Comparison of ENCODE assay signal across 29 mouse cellular contexts in the genomic region with DNA sequence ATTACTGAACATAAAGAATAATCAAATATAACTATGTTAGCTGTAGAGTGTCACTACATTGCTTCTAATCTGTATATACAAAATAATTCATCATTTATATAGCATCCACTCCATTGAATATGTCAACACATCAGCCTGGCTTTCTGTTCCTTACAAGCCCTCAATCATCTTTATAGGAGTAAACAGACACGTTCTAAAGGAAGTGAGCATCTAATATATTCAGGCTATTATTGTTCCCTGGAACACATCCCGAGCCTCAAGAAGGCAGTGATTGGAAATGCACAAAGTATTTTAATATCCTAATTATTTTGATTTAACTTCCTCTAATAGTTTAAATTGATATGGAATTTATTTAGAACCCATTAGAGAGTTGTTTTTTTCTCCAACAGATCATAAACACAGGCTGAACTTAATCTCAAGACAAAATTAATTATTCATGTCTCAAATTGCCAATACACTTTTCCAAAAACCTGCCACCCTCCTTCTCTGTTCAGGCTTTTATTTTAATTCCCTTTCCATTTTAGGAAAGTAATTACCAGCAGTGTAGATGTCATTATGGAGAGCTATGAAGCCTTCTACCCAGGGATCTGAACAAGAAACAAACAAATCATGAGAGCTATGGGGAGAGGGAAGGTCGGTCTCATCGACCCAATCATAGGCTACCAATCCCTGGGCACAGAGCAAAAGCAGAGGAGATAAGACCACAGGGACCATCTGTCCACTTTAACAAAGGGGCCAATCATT.
DNase-seq lines count a peak whose midpoint lies in the region; ATAC-seq and TF ChIP-seq lines count a peak whose summit lies in the region.
"Had no signal": no experiment of that assay in that cellular context is flagged by ENCODE, and none has a peak within 500 bp of the region (broad histone marks: within the 10 kb centered on the region; RNA-seq: fewer than 3 reads in every experiment).

No protein-coding gene starts in this region.

- no peak overlapping the region for H3K4me3 ChIP-seq in forebrain, embryonic 13.5 days
- no peak overlapping the region for H3K4me3 ChIP-seq in forebrain, embryonic 10.5 days
- no peak overlapping the region for H3K4me3 ChIP-seq in forebrain, embryonic 16.5 days (replicated peaks; ENCODE audit: low read length)
- H3K4me3 ChIP-seq in forebrain, postnatal 0 days (ENCODE audit: low read depth, low read length) = no peak overlapping the region
- no peak overlapping the region for H3K4me3 ChIP-seq in neural tube, embryonic 13.5 days
- no peak overlapping the region for H3K4me3 ChIP-seq in neural tube, embryonic 15.5 days (replicated peaks)
- H3K4me3 ChIP-seq: embryonic facial prominence, embryonic 12.5 days; embryonic facial prominence, embryonic 15.5 days; heart, adult 2 months; heart, embryonic 10.5 days; heart, embryonic 13.5 days had no signal

- ATAC-seq in forebrain, embryonic 13.5 days = peak; percentile 84
- ATAC-seq in forebrain, embryonic 16.5 days = peak; percentile 87
- no peak for ATAC-seq in forebrain, postnatal 0 days
- peak; percentile 61 for ATAC-seq in neural tube, embryonic 13.5 days (ENCODE audit: low read depth)
- ATAC-seq in neural tube, embryonic 15.5 days (ENCODE audit: low FRiP score) = no peak
- ATAC-seq: hindbrain, postnatal 0 days; inflammation-experienced regulatory T-cells, adult 6 months; intestine, embryonic 16.5 days; Patski had no signal

- 62% methylated on average over 4 of the region's 4 CpGs for WGBS in forebrain, embryonic 13.5 days
- 82% methylated on average over 4 of the region's 4 CpGs for WGBS in forebrain, embryonic 10.5 days
- 39% methylated on average over 4 of the region's 4 CpGs for WGBS in forebrain, embryonic 16.5 days
- 29% methylated on average over 4 of the region's 4 CpGs for WGBS in forebrain, postnatal 0 days
- WGBS in neural tube, embryonic 13.5 days = 41% methylated on average over 4 of the region's 4 CpGs
- 28% methylated on average over 4 of the region's 4 CpGs for WGBS in neural tube, embryonic 15.5 days

- no peak overlapping the region for H3K9ac ChIP-seq in forebrain, embryonic 13.5 days
- H3K9ac ChIP-seq in forebrain, embryonic 16.5 days (replicated peaks; ENCODE audit: low read depth, low read length) = no peak overlapping the region
- H3K9ac ChIP-seq in forebrain, postnatal 0 days = no peak overlapping the region
- no peak overlapping the region for H3K9ac ChIP-seq in neural tube, embryonic 13.5 days
- no peak overlapping the region for H3K9ac ChIP-seq in neural tube, embryonic 15.5 days (replicated peaks)
- H3K9ac ChIP-seq: embryonic facial prominence, embryonic 12.5 days; embryonic facial prominence, embryonic 15.5 days; heart, embryonic 13.5 days; hindbrain, embryonic 14.5 days had no signal

- no peak for TF ChIP-seq CTCF in forebrain, postnatal 0 days (IDR thresholded peaks at IDR 0.05; ENCODE audit: low read depth)

- H3K4me1 ChIP-seq in forebrain, embryonic 13.5 days = no peaks in the 10 kb centered on the region
- H3K4me1 ChIP-seq in forebrain, embryonic 10.5 days = no peaks in the 10 kb centered on the region
- peaks cover 4% of the 10 kb centered on the region for H3K4me1 ChIP-seq in forebrain, embryonic 16.5 days (replicated peaks; ENCODE audit: control insufficient read depth, insufficient read depth, low read length)
- H3K4me1 ChIP-seq in forebrain, postnatal 0 days (ENCODE audit: insufficient read depth) = no peaks in the 10 kb centered on the region
- 0 out of 2 replicates have a peak, but pooled peaks cover 5% of the 10 kb centered on the region for H3K4me1 ChIP-seq in neural tube, embryonic 13.5 days (replicated peaks)
- H3K4me1 ChIP-seq in neural tube, embryonic 15.5 days = 0 out of 2 replicates have a peak, but pooled peaks cover 3% of the 10 kb centered on the region
- H3K4me1 ChIP-seq: embryonic facial prominence, embryonic 12.5 days; embryonic facial prominence, embryonic 15.5 days; heart, embryonic 10.5 days; heart, embryonic 13.5 days had no signal

- no peaks in the 10 kb centered on the region for H3K27me3 ChIP-seq in forebrain, embryonic 13.5 days
- H3K27me3 ChIP-seq in forebrain, embryonic 10.5 days (ENCODE audit: poor library complexity, severe bottlenecking) = no peaks in the 10 kb centered on the region
- no peaks in the 10 kb centered on the region for H3K27me3 ChIP-seq in forebrain, embryonic 16.5 days (replicated peaks; ENCODE audit: control insufficient read depth, insufficient read depth, low read length)
- no peaks in the 10 kb centered on the region for H3K27me3 ChIP-seq in forebrain, postnatal 0 days (ENCODE audit: insufficient read depth, low read length)
- no peaks in the 10 kb centered on the region for H3K27me3 ChIP-seq in neural tube, embryonic 13.5 days
- no peaks in the 10 kb centered on the region for H3K27me3 ChIP-seq in neural tube, embryonic 15.5 days (replicated peaks)
- H3K27me3 ChIP-seq: CH12.LX; embryonic facial prominence, embryonic 12.5 days; embryonic facial prominence, embryonic 15.5 days; heart, embryonic 13.5 days had no signal

- no peak overlapping the region for H3K27ac ChIP-seq in forebrain, embryonic 13.5 days
- H3K27ac ChIP-seq in forebrain, embryonic 10.5 days = no peak overlapping the region
- H3K27ac ChIP-seq in forebrain, embryonic 16.5 days (ENCODE audit: low read length) = peak overlapping the region; percentile 29
- no peak overlapping the region for H3K27ac ChIP-seq in forebrain, postnatal 0 days (ENCODE audit: low read depth, low read length)
- no peak overlapping the region for H3K27ac ChIP-seq in neural tube, embryonic 13.5 days (replicated peaks)
- H3K27ac ChIP-seq in neural tube, embryonic 15.5 days (replicated peaks) = no peak overlapping the region
- H3K27ac ChIP-seq: embryonic facial prominence, embryonic 12.5 days; embryonic facial prominence, embryonic 15.5 days; heart, adult 2 months; heart, embryonic 10.5 days; heart, embryonic 13.5 days; hindbrain, embryonic 14.5 days; hindbrain, postnatal 0 days had no signal

- H3K9me3 ChIP-seq in forebrain, embryonic 13.5 days (replicated peaks) = no peaks in the 10 kb centered on the region
- H3K9me3 ChIP-seq in forebrain, embryonic 10.5 days = no peaks in the 10 kb centered on the region
- H3K9me3 ChIP-seq in forebrain, embryonic 16.5 days (ENCODE audit: control insufficient read depth, low read length) = no peaks in the 10 kb centered on the region
- H3K9me3 ChIP-seq in forebrain, postnatal 0 days (ENCODE audit: low read length) = no peaks in the 10 kb centered on the region
- H3K9me3 ChIP-seq in neural tube, embryonic 13.5 days = no peaks in the 10 kb centered on the region
- H3K9me3 ChIP-seq in neural tube, embryonic 15.5 days (replicated peaks) = no peaks in the 10 kb centered on the region
- H3K9me3 ChIP-seq: embryonic facial prominence, embryonic 12.5 days; embryonic facial prominence, embryonic 15.5 days; G1E; heart, embryonic 10.5 days; heart, embryonic 13.5 days had no signal

- H3K4me2 ChIP-seq in forebrain, embryonic 13.5 days = no peak overlapping the region
- no peak overlapping the region for H3K4me2 ChIP-seq in forebrain, embryonic 16.5 days (ENCODE audit: low read length)
- no peak overlapping the region for H3K4me2 ChIP-seq in forebrain, postnatal 0 days (ENCODE audit: low read depth)
- H3K4me2 ChIP-seq in neural tube, embryonic 13.5 days = no peak overlapping the region
- H3K4me2 ChIP-seq in neural tube, embryonic 15.5 days = no peak overlapping the region
- H3K4me2 ChIP-seq: embryonic facial prominence, embryonic 12.5 days; embryonic facial prominence, embryonic 15.5 days; heart, embryonic 13.5 days; hindbrain, embryonic 14.5 days had no signal

- no peak for DNase-seq in forebrain, embryonic 10.5 days (ENCODE audit: extremely low spot score, low spot score)
- no peak for DNase-seq in forebrain, postnatal 0 days
- DNase-seq in brain, adult 2 months (ENCODE audit: low read depth, low spot score) = peak; percentile 3
- DNase-seq in thymus, postnatal 10 days (ENCODE audit: low spot score in 2 of 2) = no peak
- DNase-seq: adrenal gland, postnatal 10 days; adrenal gland, postnatal 36 days; B cell, adult 2 months; cerebellum, adult 11-12 months; cerebellum, adult 8-10 months; gastrocnemius, postnatal 10 days; gastrocnemius, postnatal 36 days; heart, adult 2 months; heart, postnatal 14 days; heart, postnatal 4 days had no signal

- no peaks in the 10 kb centered on the region for H3K36me3 ChIP-seq in forebrain, embryonic 13.5 days (ENCODE audit: poor library complexity, severe bottlenecking)
- no peaks in the 10 kb centered on the region for H3K36me3 ChIP-seq in forebrain, embryonic 10.5 days (replicated peaks)
- H3K36me3 ChIP-seq in forebrain, embryonic 16.5 days (ENCODE audit: control insufficient read depth, insufficient read depth) = no peaks in the 10 kb centered on the region
- H3K36me3 ChIP-seq in forebrain, postnatal 0 days (ENCODE audit: insufficient read depth) = no peaks in the 10 kb centered on the region
- H3K36me3 ChIP-seq in neural tube, embryonic 13.5 days = no peaks in the 10 kb centered on the region
- no peaks in the 10 kb centered on the region for H3K36me3 ChIP-seq in neural tube, embryonic 15.5 days
- H3K36me3 ChIP-seq: embryonic facial prominence, embryonic 12.5 days; embryonic facial prominence, embryonic 15.5 days; G1E; heart, embryonic 10.5 days; heart, embryonic 13.5 days had no signal

Comparison
In these comparisons a context has a peak if more than half of its experiments do, and no peak if none do; other contexts are left out.
1. ATAC-seq: peak in forebrain, embryonic 13.5 days (single experiment), forebrain, embryonic 16.5 days (single experiment) and neural tube, embryonic 13.5 days (single experiment); none in forebrain, postnatal 0 days (single experiment) and neural tube, embryonic 15.5 days (single experiment).